Mouse (Mus musculus): ENCODE measurements around the gene Tdrkh. TPM values are rescaled to one million over a fixed set of nuclear protein-coding genes. Genes with fewer than 3 reads are reported as not detected.

Tdrkh gene
- total RNA-seq, 2 experiments from 2014 or later: 7.4 to 10.6 TPM

- no peak for DNase-seq
Observed at GRCm38 (mm10) chr3:94459834-94460233, 46.8 kb downstream of the Tdrkh start.

- DNase-seq: peak in 1 of 2 experiments; percentile 21
Observed at GRCm38 (mm10) chr3:94463926-94464578, 51.0 kb downstream of the Tdrkh start.

- DNase-seq: no peak
Observed at GRCm38 (mm10) chr3:94465632-94466430, 52.8 kb downstream of the Tdrkh start.

- no peak for DNase-seq
Observed at GRCm38 (mm10) chr3:94468931-94469330, 55.9 kb downstream of the Tdrkh start.

- peak; percentile 37 to 58 for DNase-seq
Observed at GRCm38 (mm10) chr3:94472447-94473114, 59.5 kb downstream of the Tdrkh start.

- no peak for DNase-seq
Observed at GRCm38 (mm10) chr3:94473115-94473505, 60.0 kb downstream of the Tdrkh start.

GRCm38 (mm10) chr3:94473567-94474232 is 60.6 kb downstream of the Tdrkh start:
- no peak for DNase-seq

- no peak for DNase-seq
Observed at GRCm38 (mm10) chr3:94476301-94477035, 63.4 kb downstream of the Tdrkh start.

- no peak for DNase-seq
Observed at GRCm38 (mm10) chr3:94477444-94477843, 64.4 kb downstream of the Tdrkh start.

- DNase-seq: no peak
Observed at GRCm38 (mm10) chr3:94477981-94478422, 64.9 kb downstream of the Tdrkh start, which contains the start of gene Celf3. TSS of gene Celf3 (plus strand) at chr3:94478295.

- DNase-seq: no peak
Observed at GRCm38 (mm10) chr3:94478591-94479169, 65.6 kb downstream of the Tdrkh start.

- DNase-seq: peak; percentile 30 to 36
Observed at GRCm38 (mm10) chr3:94479564-94479963, 66.5 kb downstream of the Tdrkh start.

- no peak for DNase-seq
Observed at GRCm38 (mm10) chr3:94480291-94480884, 67.3 kb downstream of the Tdrkh start, which contains the start of gene Riiad1. TSS of gene Riiad1 (minus strand) at chr3:94480341.

GRCm38 (mm10) chr3:94481429-94481828 is 68.4 kb downstream of the Tdrkh start:
- DNase-seq: no peak

- peak; percentile 41 to 47 for DNase-seq
Observed at GRCm38 (mm10) chr3:94482764-94483385, 69.8 kb downstream of the Tdrkh start.

GRCm38 (mm10) chr3:94483790-94484439 is 70.8 kb downstream of the Tdrkh start:
- peak; percentile 40 to 49 for DNase-seq
